Mouse (Mus musculus) lung, embryonic 14.5 days (tissue): ENCODE measurements around the gene Tatdn3. TPM values are rescaled to one million over a fixed set of nuclear protein-coding genes. Genes with fewer than 3 reads are reported as not detected.
"Not testable (repeated sequence)": the region's sequence is repeated elsewhere in the genome, so short reads cannot be mapped to it uniquely, and the experiment has no call there.

Experiments used
- ATAC-seq: fragments of 200-750 bp; cut with Nextera tagmentation; 2 replicates; pipeline ENCODE4 v1.8.0; 2017; ENCODE audit warnings: mild to moderate bottlenecking, moderate TSS enrichment, moderate library complexity; ENCODE audit not compliant: insufficient read depth
- DNase-seq: peaks from one replicate; pipeline ENCODE4 v3.0.0-alpha.2; 2015
- H3K27ac ChIP-seq: fragments of 300-500 bp; sonication (generic); 2 replicates; pipeline ENCODE4 v1.5.1; 2014; ENCODE audit warnings: low read depth, mild to moderate bottlenecking, moderate library complexity
- H3K27me3 ChIP-seq: fragments of 300-500 bp; sonication (generic); 2 replicates; pipeline ENCODE4 v1.6.1; 2014; ENCODE audit warnings: low read length, control low read depth; ENCODE audit not compliant: insufficient read depth
- H3K36me3 ChIP-seq: fragments of 300-500 bp; sonication (generic); 2 replicates; pipeline ENCODE4 v1.6.1; 2014; ENCODE audit warnings: control low read depth; ENCODE audit not compliant: insufficient read depth
- H3K4me1 ChIP-seq: fragments of 300-500 bp; sonication (generic); 2 replicates; pipeline ENCODE4 v1.6.1; 2014; ENCODE audit warnings: antibody characterized with exemption, control low read depth; ENCODE audit not compliant: insufficient read depth
- H3K4me2 ChIP-seq: fragments of 300-500 bp; sonication (generic); 2 replicates; pipeline ENCODE4 v1.6.1; 2014; ENCODE audit warnings: mild to moderate bottlenecking
- H3K4me3 ChIP-seq: fragments of 300-500 bp; sonication (generic); 2 replicates; pipeline ENCODE4 v1.5.1; 2014; ENCODE audit warnings: low read depth, low read length
- H3K9ac ChIP-seq: fragments of 300-500 bp; sonication (generic); 2 replicates; pipeline ENCODE4 v1.6.1; 2014
- H3K9me3 ChIP-seq: fragments of 300-500 bp; sonication (generic); 2 replicates; pipeline ENCODE4 v1.6.1; 2016; ENCODE audit warnings: low read depth, low read length, control low read depth
- CTCF ChIP-seq: IDR thresholded peaks from 2 replicates; pipeline ENCODE4 v1.5.1; 2016; ENCODE audit warnings: antibody characterized with exemption, low read depth
- WGBS: fragments of 180-500 bp; shearing (Covaris S2); extraction: QIAGEN DNeasy Blood & Tissue Kit; methylation state at CpG from one replicate; pipeline ENCODE4 v1.1.7; 2014; 5-methylcytosine and 5-hydroxymethylcytosine counted together
- polyA plus RNA-seq: library from polyadenylated mRNA; unstranded; fragments of >200 nt; fragmentation: Nextera tagmentation; extraction: Ambion mirVana; gene quantifications from 2 replicates; pipeline ENCODE4 v1.2.1, GENCODE M21; 2014

Tatdn3 gene
- polyA plus RNA-seq, 1 experiment from 2014 or later, result 12.7 TPM

GRCm38 (mm10) chr1:191036554-191037334, 26.0 kb downstream of the Tatdn3 start, which contains the start of gene Spata45:
TSS of gene Spata45 (plus strand) at chr1:191036639.
- 62% methylated on average over 6 of the region's 6 CpGs for WGBS
- Histone ChIP-seq H3K4me1 (no peaks in the 10 kb centered on the region), H3K9me3 (no peaks in the 10 kb centered on the region), H3K27me3 (no peaks in the 10 kb centered on the region), H3K9ac (no peak within 1 kb of the TSS), H3K4me2 (no peak within 1 kb of the TSS), H3K27ac (no peak within 1 kb of the TSS), H3K36me3 (no peaks in the 10 kb centered on the region), H3K4me3 (no peak within 1 kb of the TSS)
- TF ChIP-seq CTCF, result no peak
- no peak for ATAC-seq
- DNase-seq, result no peak

- no peak for TF ChIP-seq CTCF
- no peak for DNase-seq
These were observed 27.1 kb downstream of the Tatdn3 start for GRCm38 (mm10) chr1:191035649-191036048.

DNA sequence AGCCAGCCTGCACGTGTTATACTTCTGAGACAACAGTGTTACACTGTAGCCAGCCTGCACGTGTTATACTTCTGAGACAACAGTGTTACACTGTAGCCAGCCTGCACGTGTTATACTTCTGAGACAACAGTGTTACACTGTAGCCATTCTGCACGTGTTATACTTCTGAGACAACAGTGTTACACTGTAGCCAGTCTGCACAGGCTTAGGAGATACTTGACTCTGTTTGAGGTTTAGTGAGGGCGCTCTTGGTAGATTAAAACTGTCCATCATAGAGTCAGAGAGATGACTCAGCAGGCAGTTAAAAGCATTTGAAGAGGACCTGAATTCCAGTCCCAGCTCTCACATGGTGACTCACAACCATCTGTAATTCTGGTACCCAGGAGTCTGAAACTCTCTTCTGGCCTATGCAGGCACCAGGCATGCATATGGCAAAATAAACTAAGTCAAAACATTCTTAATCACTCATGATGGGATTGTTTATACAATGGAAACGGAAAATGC, 31.8 kb downstream of the Tatdn3 start:
- not testable (repeated sequence) for H3K4me1 ChIP-seq, H3K36me3 ChIP-seq, H3K27ac ChIP-seq, DNase-seq, H3K9me3 ChIP-seq, H3K9ac ChIP-seq, H3K4me3 ChIP-seq, H3K4me2 ChIP-seq, ATAC-seq, H3K27me3 ChIP-seq
- WGBS, result 45% methylated on average over 6 of the region's 6 CpGs

More at GRCm38 (mm10) chr1:191035649-191036048, 27.1 kb downstream of the Tatdn3 start:
- WGBS, result 27% methylated on average over 4 of the region's 4 CpGs
- Histone ChIP-seq H3K4me1 (no peaks in the 10 kb centered on the region), H3K9me3 (no peaks in the 10 kb centered on the region), H3K27me3 (no peaks in the 10 kb centered on the region), H3K4me2 (no peak overlapping the region), H3K36me3 (no peaks in the 10 kb centered on the region), H3K27ac (no peak overlapping the region), H3K4me3 (no peak overlapping the region), H3K9ac (no peak overlapping the region)
- no peak for ATAC-seq

- no peak for ATAC-seq
- no peaks in the 10 kb centered on the region for H3K9me3 ChIP-seq
- 53% methylated on average over 10 of the region's 10 CpGs for WGBS
- H3K4me2 ChIP-seq, result no peak overlapping the region
- no peak for TF ChIP-seq CTCF
- H3K4me1 ChIP-seq, result peaks cover 1% of the 10 kb centered on the region; the same call in 1 of the 2 replicates
- no peaks in the 10 kb centered on the region for H3K27me3 ChIP-seq
- H3K36me3 ChIP-seq, result no peaks in the 10 kb centered on the region
- no peak overlapping the region for H3K27ac ChIP-seq
- no peak for DNase-seq
- no peak overlapping the region for H3K9ac ChIP-seq
- no peak overlapping the region for H3K4me3 ChIP-seq
These were observed 32.5 kb downstream of the Tatdn3 start for GRCm38 (mm10) chr1:191030182-191030581.

- H3K4me1 ChIP-seq, result peaks cover 8% of the 10 kb centered on the region
- no peaks in the 10 kb centered on the region for H3K9me3 ChIP-seq
- no peaks in the 10 kb centered on the region for H3K36me3 ChIP-seq
- peak within 1 kb of the TSS; percentile 86 for H3K9ac ChIP-seq
- H3K4me3 ChIP-seq, result peak within 1 kb of the TSS; percentile 84
- DNase-seq (peak; percentile 100), ATAC-seq (peak; percentile 100)
- peak within 1 kb of the TSS; percentile 99 for H3K4me2 ChIP-seq
- no peak; the same call in none of the 2 replicates for TF ChIP-seq CTCF
- WGBS, result under 1% methylated on average over 50 of the region's 50 CpGs
- H3K27ac ChIP-seq, result peak within 1 kb of the TSS; percentile 81
- no peaks in the 10 kb centered on the region for H3K27me3 ChIP-seq
These were observed 36.6 kb downstream of the Tatdn3 start, which contains the start of gene Flvcr1 for GRCm38 (mm10) chr1:191026021-191026713. TSS of gene Flvcr1 (minus strand) at chr1:191026158.

GRCm38 (mm10) chr1:191025016-191026012, 37.4 kb downstream of the Tatdn3 start:
- no peak for TF ChIP-seq CTCF
- Histone ChIP-seq H3K27ac (peak overlapping the region; percentile 80), H3K4me3 (peak overlapping the region; percentile 84), H3K36me3 (0 out of 2 replicates have a peak, but pooled peaks cover 3% of the 10 kb centered on the region), H3K4me1 (peaks cover 8% of the 10 kb centered on the region), H3K9me3 (no peaks in the 10 kb centered on the region), H3K9ac (peak overlapping the region; percentile 86), H3K27me3 (no peaks in the 10 kb centered on the region), H3K4me2 (peak overlapping the region; percentile 99)
- 2% methylated on average over 69 of the region's 69 CpGs for WGBS
- DNase-seq, result peak; percentile 50
- no peak; the same call in none of the 2 replicates for ATAC-seq

GRCm38 (mm10) chr1:191023806-191024205, 38.9 kb downstream of the Tatdn3 start:
- not testable (repeated sequence) for H3K9me3 ChIP-seq, ATAC-seq, H3K4me3 ChIP-seq, H3K9ac ChIP-seq, H3K4me1 ChIP-seq, H3K27ac ChIP-seq, H3K36me3 ChIP-seq, DNase-seq, H3K27me3 ChIP-seq, H3K4me2 ChIP-seq
- 89% methylated on average over 5 of the region's 6 CpGs for WGBS
